In genomic region chr7:44411144-44411543, GRCm38 (mm10) we compare ENCODE assay signal across 31 mouse cellular contexts. TPM values are rescaled to one million over a fixed set of nuclear protein-coding genes. Genes with fewer than 3 reads are reported as not detected.
DNase-seq lines count a peak whose midpoint lies in the region; ATAC-seq and TF ChIP-seq lines count a peak whose summit lies in the region.
"Had no signal": no experiment of that assay in that cellular context is flagged by ENCODE, and none has a peak within 500 bp of the region (broad histone marks: within the 10 kb centered on the region; RNA-seq: fewer than 3 reads in every experiment).

No protein-coding gene starts in this region.

- TF ChIP-seq EP300 in heart, adult 2 months (IDR thresholded peaks at IDR 0.05; ENCODE audit: insufficient read depth, low read depth, low read length) = no peak
- no peak for TF ChIP-seq EP300 in MEL (IDR thresholded peaks at IDR 0.05; ENCODE audit: low read depth in 1 of 2, low read length in 2 of 2)

- no peak for DNase-seq in heart, adult 2 months
- no peak for DNase-seq in heart, postnatal 4 days
- no peak for DNase-seq in midbrain, postnatal 0 days (ENCODE audit: low spot score)
- DNase-seq in midbrain, embryonic 10.5 days (ENCODE audit: low spot score) = no peak
- peak; percentile 48 for DNase-seq in MEL (ENCODE audit: low read depth, low spot score)
- no peak for DNase-seq in thymus, postnatal 36 days
- DNase-seq in right cerebral cortex, postnatal 4 days = no peak
- DNase-seq: adrenal gland, postnatal 10 days; adrenal gland, postnatal 36 days; B cell, adult 2 months; cerebellum, adult 18-20 months; cerebellum, adult 9-10 months; cerebellum, postnatal 14 days; forebrain, postnatal 0 days; gastrocnemius, adult 2 months; gastrocnemius, postnatal 14 days; heart, adult 11 months; heart, postnatal 10 days; heart, postnatal 36 days had no signal

- TF ChIP-seq RAD21 in MEL (IDR thresholded peaks at IDR 0.05; ENCODE audit: low read depth, low read length) = peak; percentile 45

- peak; percentile 6; the same call in 1 of the 2 replicates for TF ChIP-seq CTCF in heart, adult 2 months (IDR thresholded peaks at IDR 0.05)
- TF ChIP-seq CTCF in midbrain, postnatal 0 days (IDR thresholded peaks at IDR 0.05) = 0 out of 2 replicates have a peak, but pooled peaks have one; percentile 9
- peak; percentile 51 to 74 (median 61) for TF ChIP-seq CTCF in MEL (IDR thresholded peaks at IDR 0.05 in 2 of 3, conservative IDR thresholded peaks at IDR 0.05 in 1 of 3; ENCODE audit: control insufficient read depth in 1 of 3, insufficient read depth in 1 of 3, low read depth in 2 of 3, low read length in 3 of 3, poor library complexity in 1 of 3, severe bottlenecking in 1 of 3)

- no peaks in the 10 kb centered on the region for H3K4me1 ChIP-seq in heart, adult 2 months (ENCODE audit: control insufficient read depth, insufficient read depth, low read length)
- no peaks in the 10 kb centered on the region for H3K4me1 ChIP-seq in midbrain, postnatal 0 days (ENCODE audit: insufficient read depth, low read length)
- peaks cover 7% of the 10 kb centered on the region for H3K4me1 ChIP-seq in midbrain, embryonic 10.5 days
- H3K4me1 ChIP-seq in MEL (ENCODE audit: control insufficient read depth in 1 of 2, insufficient read depth in 2 of 2, low read length in 2 of 2) = peaks cover 0 to 5% of the 10 kb centered on the region in 2 experiments; a peak in 2 of 4 replicates
- H3K4me1 ChIP-seq: heart, embryonic 12.5 days; heart, embryonic 15.5 days had no signal

- no peaks in the 10 kb centered on the region for H3K9me3 ChIP-seq in midbrain, postnatal 0 days (ENCODE audit: low read length)
- H3K9me3 ChIP-seq in midbrain, embryonic 10.5 days (replicated peaks) = no peaks in the 10 kb centered on the region
- H3K9me3 ChIP-seq in MEL (replicated peaks; ENCODE audit: insufficient read depth, low read length) = no peaks in the 10 kb centered on the region
- H3K9me3 ChIP-seq: G1E; heart, embryonic 12.5 days; heart, embryonic 15.5 days had no signal

- H3K4me2 ChIP-seq in midbrain, postnatal 0 days (ENCODE audit: low read depth, low read length, poor library complexity, severe bottlenecking) = no peak overlapping the region
- H3K4me2 ChIP-seq: heart, embryonic 12.5 days; heart, embryonic 15.5 days; hindbrain, embryonic 14.5 days had no signal

- H3K9ac ChIP-seq in heart, adult 2 months (ENCODE audit: low read depth, low read length) = no peak overlapping the region
- H3K9ac ChIP-seq in midbrain, postnatal 0 days (replicated peaks; ENCODE audit: low read length, poor library complexity, severe bottlenecking) = no peak overlapping the region
- H3K9ac ChIP-seq in MEL (ENCODE audit: control insufficient read depth, low read depth, low read length, poor library complexity, severe bottlenecking) = no peak overlapping the region
- H3K9ac ChIP-seq: forebrain, postnatal 0 days; heart, embryonic 12.5 days; heart, embryonic 15.5 days; hindbrain, embryonic 14.5 days had no signal

- H3K27me3 ChIP-seq in heart, adult 2 months (ENCODE audit: control insufficient read depth, insufficient read depth, low read length) = no peaks in the 10 kb centered on the region
- no peaks in the 10 kb centered on the region for H3K27me3 ChIP-seq in midbrain, postnatal 0 days (ENCODE audit: insufficient read depth, low read length)
- peaks cover 21% of the 10 kb centered on the region for H3K27me3 ChIP-seq in midbrain, embryonic 10.5 days (ENCODE audit: low read depth, poor library complexity, severe bottlenecking)
- H3K27me3 ChIP-seq in MEL (ENCODE audit: control insufficient read depth in 1 of 2, insufficient read depth in 2 of 2, low read length in 2 of 2) = no peaks in the 10 kb centered on the region

- intact Hi-C loops in heart, adult 2 months (cut with DNase I) = no loop called here

- no peaks in the 10 kb centered on the region for H3K79me2 ChIP-seq in heart, adult 2 months (replicated peaks; ENCODE audit: control insufficient read depth, insufficient read depth, low read length)
- H3K79me2 ChIP-seq in MEL (ENCODE audit: control insufficient read depth, insufficient read depth, low read length, poor library complexity) = no peaks in the 10 kb centered on the region

- WGBS in heart, adult 2 months = 83% methylated on average over 4 of the region's 4 CpGs
- WGBS in midbrain, postnatal 0 days = 91% methylated on average over 4 of the region's 4 CpGs
- 91% methylated on average over 4 of the region's 4 CpGs for WGBS in midbrain, embryonic 10.5 days

- no peak for TF ChIP-seq POLR2A in heart, adult 2 months (IDR thresholded peaks at IDR 0.05; ENCODE audit: insufficient read depth, low read depth, low read length)
- TF ChIP-seq POLR2A in MEL (IDR thresholded peaks at IDR 0.05; ENCODE audit: control insufficient read depth in 1 of 2, insufficient read depth in 1 of 2, low read depth in 1 of 2, low read length in 2 of 2, poor library complexity in 1 of 2) = no peak

- H3K36me3 ChIP-seq in heart, adult 2 months (ENCODE audit: control insufficient read depth, insufficient read depth, low read length) = no peaks in the 10 kb centered on the region
- no peaks in the 10 kb centered on the region for H3K36me3 ChIP-seq in midbrain, postnatal 0 days (ENCODE audit: insufficient read depth, low read length)
- H3K36me3 ChIP-seq in midbrain, embryonic 10.5 days = no peaks in the 10 kb centered on the region
- no peaks in the 10 kb centered on the region for H3K36me3 ChIP-seq in MEL (ENCODE audit: control insufficient read depth in 1 of 2, insufficient read depth in 2 of 2, low read length in 2 of 2)
- H3K36me3 ChIP-seq: G1E; heart, embryonic 12.5 days; heart, embryonic 15.5 days had no signal

- ATAC-seq in midbrain, postnatal 0 days (ENCODE audit: low FRiP score) = no peak
- no peak for ATAC-seq in megakaryocyte progenitor cell, adult 5-6 weeks (replicated peaks; ENCODE audit: poor library complexity)
- ATAC-seq: forebrain, embryonic 14.5 days; forebrain, postnatal 0 days; hindbrain, postnatal 0 days; inflammation-experienced regulatory T-cells, adult 6 months had no signal

- no peak overlapping the region for H3K27ac ChIP-seq in heart, adult 2 months
- no peak overlapping the region for H3K27ac ChIP-seq in midbrain, postnatal 0 days (ENCODE audit: low read depth, low read length)
- no peak overlapping the region for H3K27ac ChIP-seq in midbrain, embryonic 10.5 days (replicated peaks)
- no peak overlapping the region for H3K27ac ChIP-seq in MEL (ENCODE audit: control insufficient read depth, low read depth, low read length)
- H3K27ac ChIP-seq: gastrocnemius, adult 2 months; heart, embryonic 15.5 days; hindbrain, embryonic 14.5 days; hindbrain, postnatal 0 days had no signal

- no peak overlapping the region for H3K4me3 ChIP-seq in heart, adult 2 months
- H3K4me3 ChIP-seq in midbrain, postnatal 0 days (ENCODE audit: low read depth, low read length) = no peak overlapping the region
- no peak overlapping the region for H3K4me3 ChIP-seq in midbrain, embryonic 10.5 days
- H3K4me3 ChIP-seq in MEL (ENCODE audit: control insufficient read depth in 1 of 2, insufficient read depth in 1 of 2, low read depth in 2 of 2, low read length in 2 of 2) = no peak overlapping the region
- H3K4me3 ChIP-seq: gastrocnemius, adult 2 months; heart, embryonic 12.5 days; heart, embryonic 15.5 days had no signal

RNA-seq across cellular contexts. Expression of gene Lrrc4b, which starts 17.7 kb away (rescaled TPM):
- 10 to 100 TPM; 30.1 to 34.1 TPM for total RNA-seq in heart, adult 2 months (2021)
- 33.2 and 36.2 TPM in 2 replicates for polyA plus RNA-seq in heart, adult 2 months (2012; rRNA removed)
- 10 to 100 TPM; 50.2 to 51.9 TPM for total RNA-seq in heart, postnatal 4 days (2021)
- total RNA-seq in midbrain, postnatal 0 days (2014; rRNA removed) = 589 and 657 TPM in 2 replicates
- polyA plus RNA-seq in midbrain, postnatal 0 days (2015; fragmentation: Nextera tagmentation; extraction: Ambion mirVana) = 24.2 and 26.9 TPM in 2 replicates
- 2.4 and 3.5 TPM in 2 replicates for polyA plus RNA-seq in midbrain, embryonic 10.5 days (2016; fragmentation: Nextera tagmentation; extraction: Ambion mirVana)
- 0.52 and 0.58 TPM in 2 replicates for total RNA-seq in MEL (2012; rRNA removed)
- polyA plus RNA-seq in MEL (2012; ENCODE audit: insufficient read depth in 1 of 2, insufficient read length in 2 of 2, low read depth in 1 of 2, low replicate concordance in 2 of 2, missing spikeins in 1 of 2) = 1 to 10 TPM in 1 of 2 experiments, not detected in 1; 4.4 TPM
- total RNA-seq in megakaryocyte progenitor cell, adult 5-6 weeks (2015) = not detected in 2 replicates
- not detected in 2 replicates for total RNA-seq in megakaryocyte progenitor cell, adult 5-6 weeks (2017)
- total RNA-seq: gastrocnemius, adult 2 months had no signal
- polyA plus RNA-seq: G1E; inflammation-experienced regulatory T-cells, adult 6 months had no signal

RNA-seq across cellular contexts. Expression of gene 1700008O03Rik, which starts 25.5 kb away (rescaled TPM):
- under 1 TPM; 0.21 to 0.25 TPM for total RNA-seq in heart, adult 2 months (2021)
- 0.12 and 0.47 TPM in 2 replicates for polyA plus RNA-seq in heart, adult 2 months (2012; rRNA removed)
- not detected for total RNA-seq in heart, postnatal 4 days (2021)
- 0.38 and 1.4 TPM in 2 replicates for total RNA-seq in midbrain, postnatal 0 days (2014; rRNA removed)
- polyA plus RNA-seq in midbrain, postnatal 0 days (2015; fragmentation: Nextera tagmentation; extraction: Ambion mirVana) = 3.8 and 5.2 TPM in 2 replicates
- 1.7 TPM in 2 replicates for polyA plus RNA-seq in midbrain, embryonic 10.5 days (2016; fragmentation: Nextera tagmentation; extraction: Ambion mirVana)
- total RNA-seq in MEL (2012; rRNA removed) = not detected in 2 replicates
- under 1 TPM in 1 of 2 experiments, not detected in 1; 0.95 TPM for polyA plus RNA-seq in MEL (2012; ENCODE audit: insufficient read depth in 1 of 2, insufficient read length in 2 of 2, low read depth in 1 of 2, low replicate concordance in 2 of 2, missing spikeins in 1 of 2)
- 0.44 and 1.5 TPM in 2 replicates for total RNA-seq in megakaryocyte progenitor cell, adult 5-6 weeks (2015)
- 1.8 and 2.2 TPM in 2 replicates for total RNA-seq in megakaryocyte progenitor cell, adult 5-6 weeks (2017)
- total RNA-seq: gastrocnemius, adult 2 months; gastrocnemius, postnatal 14 days; gastrocnemius, postnatal 4 days had no signal
- polyA plus RNA-seq: inflammation-experienced regulatory T-cells, adult 6 months had no signal

RNA-seq across cellular contexts. Expression of gene Syt3, which starts 27.2 kb away (rescaled TPM):
- 1 to 10 TPM; 1.4 to 2.5 TPM for total RNA-seq in heart, adult 2 months (2021)
- polyA plus RNA-seq in heart, adult 2 months (2012; rRNA removed) = 3.1 and 3.2 TPM in 2 replicates
- 1 to 10 TPM in 1 of 2 experiments, under 1 TPM in 1; 0.88 to 1.4 TPM for total RNA-seq in heart, postnatal 4 days (2021)
- 119 and 144 TPM in 2 replicates for total RNA-seq in midbrain, postnatal 0 days (2014; rRNA removed)
- 88.4 and 96.7 TPM in 2 replicates for polyA plus RNA-seq in midbrain, postnatal 0 days (2015; fragmentation: Nextera tagmentation; extraction: Ambion mirVana)
- polyA plus RNA-seq in midbrain, embryonic 10.5 days (2016; fragmentation: Nextera tagmentation; extraction: Ambion mirVana) = 1.9 and 2.0 TPM in 2 replicates
- total RNA-seq in MEL (2012; rRNA removed) = 0.08 and 0.20 TPM in 2 replicates
- under 1 TPM in 1 of 2 experiments, not detected in 1; 0.56 TPM for polyA plus RNA-seq in MEL (2012; ENCODE audit: insufficient read depth in 1 of 2, insufficient read length in 2 of 2, low read depth in 1 of 2, low replicate concordance in 2 of 2, missing spikeins in 1 of 2)
- 0.22 and 0.24 TPM in 2 replicates for total RNA-seq in megakaryocyte progenitor cell, adult 5-6 weeks (2015)
- total RNA-seq in megakaryocyte progenitor cell, adult 5-6 weeks (2017) = 0.12 and 0.14 TPM in 2 replicates
- total RNA-seq: G1E had no signal
- polyA plus RNA-seq: inflammation-experienced regulatory T-cells, adult 6 months had no signal

RNA-seq across cellular contexts. Expression of gene Aspdh, which starts 54.0 kb away (rescaled TPM):
- 1 to 10 TPM; 1.3 to 1.5 TPM for total RNA-seq in heart, adult 2 months (2021)
- 2.4 and 2.6 TPM in 2 replicates for polyA plus RNA-seq in heart, adult 2 months (2012; rRNA removed)
- total RNA-seq in heart, postnatal 4 days (2021) = 1 to 10 TPM; 2.2 TPM
- 7.1 and 11.8 TPM in 2 replicates for total RNA-seq in midbrain, postnatal 0 days (2014; rRNA removed)
- polyA plus RNA-seq in midbrain, postnatal 0 days (2015; fragmentation: Nextera tagmentation; extraction: Ambion mirVana) = 2.1 and 3.7 TPM in 2 replicates
- 0.99 and 2.0 TPM in 2 replicates for polyA plus RNA-seq in midbrain, embryonic 10.5 days (2016; fragmentation: Nextera tagmentation; extraction: Ambion mirVana)
- total RNA-seq in MEL (2012; rRNA removed) = not detected in 2 replicates
- polyA plus RNA-seq in MEL (2012; ENCODE audit: insufficient read depth in 1 of 2, insufficient read length in 2 of 2, low read depth in 1 of 2, low replicate concordance in 2 of 2, missing spikeins in 1 of 2) = under 1 TPM in 1 of 2 experiments, not detected in 1; 0.89 TPM
- not detected in 2 replicates for total RNA-seq in megakaryocyte progenitor cell, adult 5-6 weeks (2015)
- total RNA-seq in megakaryocyte progenitor cell, adult 5-6 weeks (2017) = not detected in 2 replicates
- total RNA-seq: adrenal gland, adult 18-20 months; CH12.LX; G1E; gastrocnemius, adult 2 months; gastrocnemius, postnatal 14 days; gastrocnemius, postnatal 4 days had no signal
- polyA plus RNA-seq: embryonic facial prominence, embryonic 11.5 days; G1E; inflammation-experienced regulatory T-cells, adult 6 months had no signal

RNA-seq across cellular contexts. Expression of gene Josd2, which starts 56.6 kb away (rescaled TPM):
- 100 to 1,000 TPM; 139 to 147 TPM for total RNA-seq in heart, adult 2 months (2021)
- polyA plus RNA-seq in heart, adult 2 months (2012; rRNA removed) = 211 and 242 TPM in 2 replicates
- 10 to 100 TPM; 71.8 to 81.4 TPM for total RNA-seq in heart, postnatal 4 days (2021)
- 25.5 and 38.5 TPM in 2 replicates for total RNA-seq in midbrain, postnatal 0 days (2014; rRNA removed)
- polyA plus RNA-seq in midbrain, postnatal 0 days (2015; fragmentation: Nextera tagmentation; extraction: Ambion mirVana) = 22.7 and 25.4 TPM in 2 replicates
- 71.6 and 76.8 TPM in 2 replicates for polyA plus RNA-seq in midbrain, embryonic 10.5 days (2016; fragmentation: Nextera tagmentation; extraction: Ambion mirVana)
- 58.4 and 95.5 TPM in 2 replicates for total RNA-seq in MEL (2012; rRNA removed)
- polyA plus RNA-seq in MEL (2012; ENCODE audit: insufficient read depth in 1 of 2, insufficient read length in 2 of 2, low read depth in 1 of 2, low replicate concordance in 2 of 2, missing spikeins in 1 of 2) = 100 to 1,000 TPM in 1 of 2 experiments, not detected in 1; 141 TPM
- total RNA-seq in megakaryocyte progenitor cell, adult 5-6 weeks (2015) = 27.5 and 35.2 TPM in 2 replicates
- 17.4 and 22.6 TPM in 2 replicates for total RNA-seq in megakaryocyte progenitor cell, adult 5-6 weeks (2017)

Comparison
In these comparisons a context has a peak if more than half of its experiments do, and no peak if none do; other contexts are left out.
1. CTCF ChIP-seq: peak in every context shown above with its lines; median percentile 61 in MEL; 9 in midbrain, postnatal 0 days; 6 in heart, adult 2 months.
2. RNA of gene Lrrc4b, which starts 17.7 kb away (total RNA-seq): 589 to 657 TPM in midbrain, postnatal 0 days, 50.2 to 51.9 TPM in heart, postnatal 4 days and 30.1 to 34.1 TPM in heart, adult 2 months; 0.52 to 0.58 TPM in MEL and not detected in megakaryocyte progenitor cell, adult 5-6 weeks; every median in the first group is over 10 times any median in the second.
3. RNA of gene Syt3, which starts 27.2 kb away (total RNA-seq): 119 to 144 TPM in midbrain, postnatal 0 days; 1.4 to 2.5 TPM in heart, adult 2 months, 0.88 to 1.4 TPM in heart, postnatal 4 days, 0.12 to 0.24 TPM in megakaryocyte progenitor cell, adult 5-6 weeks and 0.08 to 0.20 TPM in MEL; every median in the first group is over 10 times any median in the second.